Mouse (Mus musculus) liver, embryonic 14.5 days (tissue): ENCODE results near the gene Iqsec1.

Experiments used
- CTCF ChIP-seq: IDR thresholded peaks from 2 replicates; pipeline ENCODE4 v1.5.1; 2016; ENCODE audit warnings: antibody characterized with exemption, low read depth, control low read depth
- EP300 ChIP-seq: IDR thresholded peaks from 2 replicates; pipeline ENCODE4 v1.6.1; 2016; ENCODE audit warnings: antibody characterized with exemption, low read depth

GRCm38 (mm10) chr6:90984101-90984500 is 4.4 kb downstream of the Iqsec1 start:
- TF ChIP-seq CTCF (no peak), EP300 (no peak)
